19 mouse cellular contexts compared by ENCODE assay signal in genomic region chr4:66312733-66313132, GRCm38 (mm10).
DNase-seq lines count a peak whose midpoint lies in the region; ATAC-seq and TF ChIP-seq lines count a peak whose summit lies in the region.
"Had no signal": no experiment of that assay in that cellular context is flagged by ENCODE, and none has a peak within 500 bp of the region (broad histone marks: within the 10 kb centered on the region; RNA-seq: fewer than 3 reads in every experiment).

No protein-coding gene starts in this region.

- peak; percentile 44 to 55 for DNase-seq in cerebellum, postnatal 10 days
- no peak for DNase-seq in cerebellum, adult 8-10 months
- DNase-seq in lung, embryonic 14.5 days = peak; percentile 65
- DNase-seq in lung, postnatal 4 days = no peak
- peak; percentile 56 for DNase-seq in brain, embryonic 14.5 days (ENCODE audit: low read depth)
- peak; percentile 0 for DNase-seq in lung, postnatal 14 days
- DNase-seq: adrenal gland, postnatal 14 days; gastrocnemius, postnatal 36 days; spleen, adult 18-20 months; thymus, postnatal 36 days had no signal

- H3K36me3 ChIP-seq in lung, embryonic 14.5 days (ENCODE audit: insufficient read depth) = no peaks in the 10 kb centered on the region
- H3K36me3 ChIP-seq: forebrain, embryonic 12.5 days; G1E; heart, embryonic 10.5 days; intestine, embryonic 15.5 days; limb, embryonic 12.5 days; midbrain, embryonic 12.5 days; neural tube, embryonic 13.5 days had no signal

- no peaks in the 10 kb centered on the region for H3K27me3 ChIP-seq in lung, embryonic 14.5 days (ENCODE audit: insufficient read depth, low read length)
- H3K27me3 ChIP-seq: intestine, embryonic 15.5 days; limb, embryonic 12.5 days had no signal

- H3K4me1 ChIP-seq in lung, embryonic 14.5 days (ENCODE audit: insufficient read depth) = 0 out of 2 replicates have a peak, but pooled peaks cover 3% of the 10 kb centered on the region
- H3K4me1 ChIP-seq: heart, embryonic 10.5 days; intestine, embryonic 15.5 days had no signal

- H3K4me3 ChIP-seq in lung, embryonic 14.5 days (ENCODE audit: low read depth, low read length) = no peak overlapping the region
- H3K4me3 ChIP-seq: forebrain, embryonic 12.5 days; heart, embryonic 10.5 days; intestine, embryonic 15.5 days; limb, embryonic 12.5 days; midbrain, embryonic 12.5 days; neural tube, embryonic 13.5 days had no signal

- TF ChIP-seq POLR2A in brain, embryonic 14.5 days (IDR thresholded peaks at IDR 0.05; ENCODE audit: borderline replicate concordance, extremely low read depth, insufficient read depth, insufficient read length, poor library complexity, severe bottlenecking) = no peak

- no peak overlapping the region for H3K9ac ChIP-seq in lung, embryonic 14.5 days
- H3K9ac ChIP-seq: forebrain, embryonic 12.5 days; intestine, embryonic 15.5 days; limb, embryonic 12.5 days; liver, embryonic 14.5 days; midbrain, embryonic 12.5 days; neural tube, embryonic 13.5 days had no signal

- TF ChIP-seq CTCF in lung, embryonic 14.5 days (IDR thresholded peaks at IDR 0.05; ENCODE audit: low read depth) = no peak
- TF ChIP-seq CTCF in brain, embryonic 14.5 days (IDR thresholded peaks at IDR 0.05; ENCODE audit: borderline replicate concordance, extremely low read depth, insufficient read depth, insufficient read length) = no peak

- no peaks in the 10 kb centered on the region for H3K9me3 ChIP-seq in lung, embryonic 14.5 days (ENCODE audit: low read depth, low read length)
- H3K9me3 ChIP-seq: forebrain, embryonic 12.5 days; G1E; heart, embryonic 10.5 days; intestine, embryonic 15.5 days; limb, embryonic 12.5 days; midbrain, embryonic 12.5 days; neural tube, embryonic 13.5 days had no signal

- ATAC-seq in lung, embryonic 14.5 days (ENCODE audit: insufficient read depth) = peak; percentile 92
- no peak for ATAC-seq in erythroblast, adult 5-6 weeks (replicated peaks; ENCODE audit: low FRiP score, poor library complexity, severe bottlenecking)
- ATAC-seq: intestine, embryonic 15.5 days had no signal

- no peak overlapping the region for H3K4me2 ChIP-seq in lung, embryonic 14.5 days
- H3K4me2 ChIP-seq: forebrain, embryonic 12.5 days; intestine, embryonic 15.5 days; limb, embryonic 12.5 days; midbrain, embryonic 12.5 days; neural tube, embryonic 13.5 days had no signal

- no peak overlapping the region for H3K27ac ChIP-seq in lung, embryonic 14.5 days (ENCODE audit: low read depth)
- H3K27ac ChIP-seq: forebrain, embryonic 12.5 days; heart, embryonic 10.5 days; intestine, embryonic 15.5 days; limb, embryonic 12.5 days; liver, embryonic 14.5 days; midbrain, embryonic 12.5 days; neural tube, embryonic 13.5 days had no signal

- 48% methylated on average over 1 of the region's 1 CpGs for WGBS in lung, embryonic 14.5 days

Comparison
In these comparisons a context has a peak if more than half of its experiments do, and no peak if none do; other contexts are left out.
1. DNase-seq: peak in cerebellum, postnatal 10 days (2 of 2), lung, embryonic 14.5 days (single experiment), brain, embryonic 14.5 days (single experiment) and lung, postnatal 14 days (single experiment); none in cerebellum, adult 8-10 months (single experiment) and lung, postnatal 4 days (0 of 2).